Mouse (Mus musculus): ENCODE data around the gene Gm20671.
"Not testable (repeated sequence)": the region's sequence is repeated elsewhere in the genome, so short reads cannot be mapped to it uniquely, and the experiment has no call there.

The Gm20671 gene

DNA sequence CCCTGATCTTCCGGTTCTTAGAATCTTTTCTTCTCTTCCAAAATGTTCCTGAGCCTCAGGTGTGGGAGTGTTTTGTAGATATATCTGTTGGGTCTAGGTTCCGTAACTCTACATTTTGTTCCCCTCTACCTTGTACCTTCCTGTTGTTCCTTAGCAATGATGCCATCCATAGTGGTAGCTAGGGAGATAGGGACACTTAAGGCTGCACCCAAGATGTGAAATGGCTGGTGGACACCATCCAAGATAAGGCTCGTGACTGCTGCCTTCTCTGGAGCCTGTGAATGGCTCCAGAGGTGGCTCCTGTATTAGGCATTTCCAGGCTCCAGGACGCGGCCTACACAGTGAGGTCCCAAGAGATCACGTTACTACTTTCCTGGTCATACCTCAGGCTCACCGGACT is 98.6 kb downstream of the Gm20671 start:
- DNase-seq = no peak

DNA sequence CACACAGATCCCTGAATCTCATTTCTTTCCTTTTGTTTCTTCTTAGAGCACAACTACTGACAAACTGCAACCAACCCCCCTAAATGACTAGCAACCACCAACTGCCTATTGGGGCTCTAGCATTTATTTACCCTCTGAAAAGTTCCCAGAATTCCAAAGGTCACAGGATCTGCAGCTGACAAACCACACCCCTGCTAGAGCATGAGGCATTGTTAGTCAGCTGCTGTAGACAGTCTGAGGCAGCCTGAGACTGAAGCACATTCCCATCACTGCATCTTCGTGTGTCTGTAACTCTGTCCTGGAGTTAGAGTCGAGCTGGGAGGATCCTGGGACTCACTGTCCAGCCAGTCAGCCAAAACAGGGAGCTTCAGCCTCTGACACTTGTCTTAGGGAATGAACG is 101.5 kb downstream of the Gm20671 start:
- DNase-seq = not testable (repeated sequence)

DNA sequence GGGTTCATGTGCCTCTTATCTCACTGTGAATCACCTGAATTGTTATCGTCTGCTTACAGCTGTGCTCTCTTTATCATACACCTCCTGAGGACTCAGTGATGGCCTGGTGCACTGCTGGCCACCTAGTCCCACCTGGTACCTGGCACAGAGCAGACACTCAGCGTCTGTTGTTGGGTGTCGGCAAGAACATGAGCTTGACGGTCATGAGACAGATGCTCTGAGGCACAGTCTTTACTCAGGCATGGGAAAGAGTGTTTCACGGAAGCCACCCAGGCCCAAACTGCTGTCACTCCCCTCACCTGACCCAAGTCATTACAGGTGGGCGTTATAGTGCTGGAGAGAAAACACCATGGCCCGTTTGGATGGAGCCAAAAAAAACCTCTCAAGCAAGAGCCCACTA is 102.9 kb downstream of the Gm20671 start:
- no peak for DNase-seq

DNA sequence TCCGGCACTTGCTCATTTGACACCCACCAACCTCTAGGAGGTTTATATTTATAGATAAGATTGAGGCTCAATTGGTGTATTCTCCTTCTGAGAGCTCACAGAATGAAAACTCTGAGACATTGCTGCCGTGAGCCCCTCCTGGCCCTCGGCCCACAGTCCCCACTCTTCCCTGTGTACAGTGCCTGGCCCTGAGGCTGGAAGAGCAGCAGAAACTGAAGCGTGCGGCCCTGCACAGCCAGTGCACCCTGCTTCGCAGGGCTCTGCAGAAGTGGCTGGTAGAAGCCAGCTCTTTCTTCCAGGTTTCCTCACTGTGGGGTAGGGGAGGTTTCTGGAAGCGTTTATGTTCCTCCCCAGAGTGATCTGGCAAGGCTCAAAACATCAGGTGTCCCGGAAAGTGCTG is 104.2 kb downstream of the Gm20671 start:
- DNase-seq = not testable (repeated sequence)

DNA sequence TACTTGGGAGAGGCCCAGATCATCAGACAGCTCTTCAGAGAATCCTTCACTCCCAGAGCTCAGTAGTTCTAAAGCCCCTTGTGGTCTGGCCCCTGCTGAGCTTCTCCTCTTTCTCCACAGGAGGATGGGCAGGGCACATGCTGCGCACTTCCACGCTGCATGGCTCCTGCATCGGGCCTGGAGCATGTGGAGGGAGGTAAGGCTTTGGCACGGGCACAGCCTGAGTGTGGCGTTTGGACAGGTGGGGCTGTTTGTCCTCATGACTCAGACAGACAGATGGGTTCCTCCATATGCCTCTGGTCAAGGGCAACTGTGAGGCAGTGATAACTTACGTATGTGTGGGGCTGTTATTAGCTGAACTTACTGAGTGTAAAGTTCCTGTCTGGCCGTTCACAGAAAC is 104.6 kb downstream of the Gm20671 start:
- DNase-seq = no peak

DNA sequence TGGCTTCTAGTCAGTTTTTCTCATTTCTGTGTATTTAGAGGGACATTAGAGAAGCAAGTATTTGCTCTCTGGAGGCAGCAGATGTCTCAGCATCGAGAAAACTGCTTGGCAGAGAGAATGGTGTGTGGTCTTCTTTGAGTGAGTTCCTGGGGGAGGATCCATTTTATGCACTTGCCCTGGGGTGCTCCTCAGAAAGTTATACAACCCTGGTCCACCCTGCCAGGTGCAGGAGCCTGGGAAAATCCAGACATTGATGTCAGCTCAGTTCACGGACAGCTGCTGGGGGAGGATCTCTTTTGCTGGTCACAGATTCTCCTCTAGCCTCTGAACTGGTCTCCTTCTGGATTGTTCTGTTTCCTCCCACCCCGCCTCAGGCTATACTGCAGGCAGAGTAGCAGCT is 105.6 kb downstream of the Gm20671 start:
- no peak for DNase-seq

DNA sequence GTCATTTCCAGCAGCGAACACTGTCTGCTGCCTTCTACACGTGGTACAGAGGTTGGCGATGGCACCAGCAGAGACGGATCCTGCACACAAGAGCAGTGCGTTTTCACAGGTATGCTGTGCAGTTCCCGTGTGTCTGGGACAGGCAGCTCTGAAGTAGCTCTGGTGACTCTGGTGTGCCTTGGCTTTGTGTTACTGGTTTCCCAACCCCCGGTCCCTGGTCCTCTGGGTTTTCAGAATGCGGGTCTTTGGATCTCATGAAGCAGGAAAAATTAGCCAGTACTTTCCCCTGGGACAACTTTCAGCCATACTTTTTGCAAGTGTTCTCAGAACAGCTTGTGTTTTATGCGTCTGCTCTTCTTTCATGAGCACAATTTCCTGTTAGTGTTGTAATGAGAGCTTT is 106.5 kb downstream of the Gm20671 start:
- DNase-seq = no peak

DNA sequence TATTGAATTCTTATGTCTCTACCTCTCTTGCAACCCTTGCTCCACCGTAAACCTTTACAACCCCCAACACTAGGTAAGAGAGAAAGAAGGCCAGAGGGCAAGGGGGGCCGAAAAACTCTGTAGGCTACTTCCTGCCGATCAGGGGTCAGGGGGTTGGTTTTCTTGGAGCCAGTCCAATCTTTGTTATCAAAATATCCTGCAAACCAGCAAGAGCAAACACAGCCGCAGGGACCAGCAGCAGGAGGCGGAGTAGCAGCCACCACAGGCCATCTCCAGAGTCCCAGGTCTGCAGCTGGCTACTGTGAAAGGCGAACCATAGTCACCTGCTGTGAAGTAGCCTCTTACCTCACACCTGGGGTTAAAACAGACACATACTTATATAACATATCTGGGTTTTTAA is 108.0 kb downstream of the Gm20671 start:
- DNase-seq = no peak

DNA sequence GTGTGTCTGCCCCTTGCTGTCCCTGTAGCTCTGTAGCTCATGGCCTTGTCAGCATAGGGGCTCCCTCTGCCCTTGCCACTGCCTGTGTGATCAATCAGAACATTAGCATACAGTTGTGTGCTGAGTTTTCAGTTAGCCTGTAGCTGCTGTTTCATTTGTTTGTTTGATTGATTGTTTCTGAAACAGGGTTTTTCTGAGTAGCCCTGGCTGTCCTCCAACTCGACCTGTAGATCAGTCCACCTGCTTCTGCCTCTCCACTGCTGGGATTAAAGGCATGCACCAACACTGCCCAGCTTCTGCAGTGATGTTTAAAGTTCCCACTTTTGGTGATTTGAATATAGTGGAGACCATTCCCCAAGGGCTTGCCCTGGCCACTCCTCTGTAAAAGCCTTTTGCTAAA is 109.2 kb downstream of the Gm20671 start:
- no peak for DNase-seq

DNA sequence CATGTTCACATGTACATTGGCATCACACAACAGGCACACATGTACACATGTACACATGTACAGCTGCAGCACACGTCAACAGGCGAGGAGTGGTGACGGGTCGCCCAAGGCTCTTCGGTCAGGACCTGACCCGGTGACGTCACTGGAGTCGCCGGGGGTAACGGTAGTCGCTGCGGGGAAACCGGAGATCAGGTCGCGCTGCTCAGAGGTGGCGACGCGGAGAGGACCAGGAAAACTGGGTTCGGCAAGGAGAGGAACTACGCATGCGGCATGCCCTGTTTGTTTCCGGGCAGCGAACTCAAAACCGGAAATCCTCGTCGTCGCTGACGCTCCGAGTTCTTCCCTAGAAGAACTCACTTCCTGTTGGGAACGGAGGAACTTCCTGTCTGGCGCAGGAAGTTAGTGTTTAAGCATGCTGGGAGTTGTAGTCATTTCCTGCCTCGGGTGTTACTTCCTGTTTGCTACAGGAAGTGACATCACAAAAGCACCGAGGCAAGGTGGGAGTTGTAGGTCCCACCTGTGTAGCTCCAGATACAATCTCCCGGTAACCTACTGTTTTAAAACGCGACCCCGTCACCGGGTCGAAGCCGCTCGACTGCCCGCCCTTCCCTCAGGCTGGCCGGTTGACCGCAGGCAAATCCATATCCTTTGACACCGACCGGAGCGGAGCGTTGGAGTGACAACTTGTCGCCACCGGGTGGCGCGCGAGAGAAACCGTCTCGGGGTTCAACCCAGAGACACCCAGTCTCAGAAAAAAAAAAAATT is 113.0 kb downstream of the Gm20671 start:
- DNase-seq = peak; percentile 91

DNA sequence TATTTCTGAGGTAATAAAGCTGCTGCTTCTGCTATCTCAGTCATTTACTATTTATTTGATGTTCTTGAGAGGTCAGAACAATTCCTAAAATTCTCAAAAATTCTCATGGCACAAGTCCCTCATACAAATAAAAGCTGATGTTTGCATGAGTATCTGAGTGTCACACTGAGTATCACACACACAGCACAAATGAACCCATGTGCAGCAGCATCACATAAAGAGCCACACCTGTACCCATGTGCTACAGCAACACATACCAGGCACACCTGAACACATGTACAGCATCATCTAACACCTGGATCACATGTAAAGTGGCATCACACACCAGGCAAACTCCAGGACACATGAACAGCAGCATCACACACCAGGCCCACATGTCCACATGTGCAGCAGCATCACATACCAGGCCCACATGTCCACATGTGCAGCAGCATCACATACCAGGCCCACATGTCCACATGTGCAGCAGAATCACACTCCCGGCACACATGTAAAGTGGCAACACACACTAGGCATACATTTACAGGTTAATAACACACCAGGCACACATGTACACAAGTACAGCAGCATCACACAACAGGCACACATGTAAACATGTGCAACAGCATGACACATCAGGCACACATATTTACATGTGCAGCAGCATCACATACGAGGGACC is 113.7 kb downstream of the Gm20671 start:
- DNase-seq = no peak

DNA sequence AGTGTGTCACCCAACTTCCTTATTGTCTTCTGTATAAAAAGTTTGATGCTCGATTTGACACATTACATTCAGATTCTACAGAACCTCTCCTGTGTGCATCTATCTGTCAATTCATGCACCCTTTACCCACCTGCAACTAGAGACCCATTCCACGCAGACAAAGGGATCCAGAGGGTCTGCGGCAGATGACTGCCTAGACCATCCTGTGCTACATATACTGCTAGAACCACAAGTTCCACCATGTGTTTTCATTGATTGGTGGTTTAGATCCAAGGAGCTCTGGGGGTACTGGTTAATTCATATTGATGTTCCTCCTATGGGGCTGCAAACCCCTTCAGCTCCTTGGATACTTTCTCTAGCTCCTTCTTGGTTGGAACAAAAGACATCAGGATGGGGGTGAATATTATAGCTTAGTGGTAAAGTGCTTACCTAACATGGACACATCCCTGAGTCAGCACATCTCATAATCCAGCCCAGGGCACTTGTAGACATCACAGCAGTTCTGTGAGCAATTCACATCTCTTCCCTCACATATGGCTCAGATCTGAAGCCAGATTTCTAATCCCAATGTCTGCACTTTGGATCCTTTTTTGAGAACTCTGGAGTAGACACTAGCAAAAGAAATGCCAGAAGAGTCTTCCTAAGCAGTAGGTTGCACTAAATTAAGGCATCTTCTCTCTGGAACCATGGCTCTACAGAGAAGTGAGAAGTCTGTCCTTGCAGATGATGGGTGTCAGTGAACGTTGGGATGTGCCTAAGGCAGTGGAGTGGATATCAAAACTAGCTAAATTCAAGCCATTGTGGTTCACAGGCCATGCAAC is 114.5 kb downstream of the Gm20671 start:
- DNase-seq = no peak

DNA sequence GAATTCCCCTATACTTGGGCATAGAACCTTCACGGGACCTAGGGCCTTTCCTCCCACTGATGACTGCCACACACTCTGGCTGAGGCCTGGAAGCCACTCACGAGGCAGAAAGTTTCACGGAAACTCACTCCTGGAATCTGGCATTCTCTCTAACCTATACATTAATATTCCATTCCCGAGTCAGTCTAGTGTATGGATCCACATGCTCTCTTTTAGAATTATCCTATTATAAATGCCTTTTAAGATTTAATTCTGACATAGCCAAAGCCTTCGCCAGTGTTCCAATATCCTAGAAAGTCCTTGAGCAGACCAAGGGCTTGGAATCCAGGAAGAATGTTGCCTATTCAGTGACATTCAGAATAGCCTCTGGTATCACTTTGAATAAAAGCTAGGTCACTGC is 115.4 kb downstream of the Gm20671 start:
- no peak for DNase-seq

DNA sequence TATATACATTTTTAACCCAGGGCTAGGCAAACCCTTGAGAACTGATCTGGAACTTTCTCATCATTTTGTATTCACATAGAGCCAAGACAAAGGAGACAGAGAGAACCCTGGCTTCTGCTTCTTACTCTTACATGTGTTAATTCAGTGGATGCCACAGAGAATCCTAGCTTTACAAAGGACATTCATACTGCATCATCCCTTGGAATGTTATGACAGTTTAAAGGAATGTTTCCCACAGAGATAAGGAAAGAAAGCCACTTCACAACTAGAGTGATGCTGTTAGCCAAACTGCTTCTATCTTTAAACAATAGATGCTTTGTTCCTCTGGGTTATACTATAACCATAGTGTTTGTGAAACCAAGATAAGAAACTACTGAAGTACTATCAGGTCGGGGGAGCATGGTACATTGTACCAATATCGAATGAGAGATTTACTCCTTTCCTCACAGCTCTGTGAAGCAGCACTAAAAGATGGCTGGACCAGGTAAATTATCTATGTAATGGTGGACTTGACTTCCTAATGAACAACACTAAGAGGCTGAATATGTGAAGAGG is 120.6 kb downstream of the Gm20671 start:
- no peak for DNase-seq

DNA sequence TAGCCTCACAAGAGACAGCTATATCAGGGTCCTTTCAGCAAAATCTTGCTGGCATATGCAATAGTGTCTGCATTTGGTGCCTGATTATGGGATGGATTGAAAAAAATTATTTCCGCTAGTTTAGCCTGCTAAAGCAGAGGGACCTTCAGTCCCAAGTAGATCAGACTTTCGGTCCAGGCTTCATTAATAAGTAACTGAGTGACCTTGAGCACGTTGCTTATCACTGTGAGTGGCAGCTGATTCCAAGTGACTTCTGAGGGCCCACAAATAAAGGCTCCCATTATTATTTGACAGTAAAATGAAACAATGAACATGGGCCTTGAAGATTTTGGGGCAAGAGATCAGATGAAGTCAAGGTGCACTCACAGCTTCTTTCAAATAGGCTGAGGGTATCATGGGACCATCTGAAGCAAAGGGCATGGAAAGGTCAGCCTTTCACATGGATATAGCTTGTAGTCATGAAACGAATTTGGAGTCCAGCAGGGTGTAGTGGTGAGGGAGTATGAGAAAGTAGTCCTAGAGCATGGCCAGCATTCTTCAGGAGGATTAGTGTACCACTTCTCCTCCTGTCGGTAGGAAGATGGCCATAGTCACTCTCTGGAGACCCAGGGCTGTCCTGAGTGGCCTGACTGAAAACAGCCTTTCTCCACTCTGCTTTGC is 129.6 kb downstream of the Gm20671 start:
- DNase-seq = no peak

DNA sequence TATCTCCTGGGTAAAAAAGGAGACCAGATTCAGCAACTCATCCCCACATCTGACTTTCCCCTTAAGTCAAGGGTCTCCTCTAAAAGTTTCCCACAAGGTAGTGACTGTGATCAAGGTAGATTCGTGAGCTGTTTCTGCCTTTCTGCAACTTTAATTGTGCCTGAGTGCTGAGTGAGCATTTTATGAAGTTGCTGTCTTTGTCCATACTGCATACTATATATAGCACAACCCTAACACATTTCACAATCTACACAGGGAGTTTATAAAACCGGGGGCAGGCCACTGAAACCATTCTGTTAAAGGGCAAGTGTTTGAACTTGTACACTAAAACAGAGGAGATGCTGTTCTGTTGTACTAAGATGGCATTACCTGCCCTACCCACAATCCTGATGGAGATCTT is 133.5 kb downstream of the Gm20671 start:
- DNase-seq = no peak
